9 mouse cellular contexts compared by ENCODE assay signal in the genomic region with DNA sequence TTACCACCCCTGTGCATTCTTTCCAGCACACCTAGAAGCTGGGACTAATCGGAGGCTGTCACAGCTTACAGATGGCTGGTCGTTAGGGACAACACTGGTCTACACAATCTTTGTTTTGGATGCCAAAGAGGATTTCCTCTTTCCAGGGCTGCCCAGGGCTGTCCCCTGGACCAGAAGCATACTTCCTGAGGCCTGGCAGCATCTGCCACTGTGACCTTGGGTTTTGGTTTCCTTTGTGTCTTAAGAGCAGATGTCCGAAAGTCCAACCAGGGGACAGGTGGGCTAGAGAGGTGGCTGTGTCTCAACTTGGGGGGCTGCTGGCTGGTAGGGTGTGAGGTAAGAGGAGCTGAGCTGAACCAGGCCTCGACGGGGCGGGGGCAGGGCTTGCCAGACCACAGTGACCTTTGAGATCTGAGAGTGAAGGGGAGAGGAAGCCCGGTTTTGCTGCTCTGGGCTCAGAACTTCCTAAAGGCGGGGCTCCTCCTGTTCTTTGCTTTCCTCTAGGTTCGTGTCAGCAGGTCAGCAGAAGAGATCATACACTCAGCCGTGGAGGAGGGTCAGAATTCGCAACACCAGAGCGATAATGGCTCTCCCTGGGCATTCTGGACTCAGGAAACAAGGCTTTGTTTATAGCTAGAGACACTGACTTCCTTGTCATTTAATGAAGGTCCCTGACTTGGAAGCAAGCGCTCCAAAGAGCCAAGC.
DNase-seq lines count a peak whose midpoint lies in the region; ATAC-seq lines count a peak whose summit lies in the region.
"Had no signal": no experiment of that assay in that cellular context is flagged by ENCODE, and none has a peak within 500 bp of the region (broad histone marks: within the 10 kb centered on the region; RNA-seq: fewer than 3 reads in every experiment).

No protein-coding gene starts in this region.

- no peaks in the 10 kb centered on the region; the same call in 1 of the 2 replicates for H3K9me3 ChIP-seq in embryonic facial prominence, embryonic 13.5 days
- H3K9me3 ChIP-seq: neural tube, embryonic 12.5 days had no signal

- peak; percentile 25 to 33 for DNase-seq in cerebellum, postnatal 10 days
- DNase-seq in heart, postnatal 10 days: peak; percentile 50 to 59
- peak; percentile 59 to 85 for DNase-seq in kidney, postnatal 25 days
- DNase-seq in layer of hippocampus, postnatal 25 days (ENCODE audit: extremely low spot score in 1 of 2, low spot score in 1 of 2): no peak
- DNase-seq in T-cell, adult 2 months (ENCODE audit: low spot score): no peak

- no peaks in the 10 kb centered on the region for H3K27me3 ChIP-seq in embryonic facial prominence, embryonic 13.5 days
- H3K27me3 ChIP-seq: neural tube, embryonic 12.5 days had no signal

- H3K4me3 ChIP-seq in embryonic facial prominence, embryonic 13.5 days: no peak overlapping the region
- H3K4me3 ChIP-seq: neural tube, embryonic 12.5 days had no signal

- intact Hi-C loops in heart, postnatal 10 days (cut with DNase I): loop anchor here (2.0 kb wide), 1 partner anchor 44 kb away; no protein-coding TSS in a partner anchor

- peak overlapping the region; percentile 51; the same call in 1 of the 2 replicates for H3K27ac ChIP-seq in embryonic facial prominence, embryonic 13.5 days
- H3K27ac ChIP-seq: neural tube, embryonic 12.5 days had no signal

- H3K4me1 ChIP-seq in embryonic facial prominence, embryonic 13.5 days: no peaks in the 10 kb centered on the region

- H3K4me2 ChIP-seq in embryonic facial prominence, embryonic 13.5 days: no peak overlapping the region
- H3K4me2 ChIP-seq: neural tube, embryonic 12.5 days had no signal

- H3K36me3 ChIP-seq in embryonic facial prominence, embryonic 13.5 days: no peaks in the 10 kb centered on the region
- H3K36me3 ChIP-seq: neural tube, embryonic 12.5 days had no signal

- 37% methylated on average over 13 of the region's 13 CpGs for whole genome bisulfite sequencing in embryonic facial prominence, embryonic 13.5 days

- no peak overlapping the region for H3K9ac ChIP-seq in embryonic facial prominence, embryonic 13.5 days
- H3K9ac ChIP-seq: neural tube, embryonic 12.5 days had no signal

- ATAC-seq in cerebellum, adult (ENCODE audit: insufficient number of reproducible peaks, low FRiP score, low TSS enrichment): no peak
- ATAC-seq in embryonic facial prominence, embryonic 13.5 days (ENCODE audit: insufficient number of reproducible peaks, insufficient read depth, low FRiP score, low TSS enrichment, low read depth): no peak
- peak; percentile 83 for ATAC-seq in megakaryocyte, adult 5-6 weeks (ENCODE audit: poor library complexity, severe bottlenecking)

Comparison
In these comparisons a context has a peak if more than half of its experiments do, and no peak if none do; other contexts are left out.
1. DNase-seq: peak in cerebellum, postnatal 10 days (2 of 2), heart, postnatal 10 days (2 of 2) and kidney, postnatal 25 days (2 of 2); none in layer of hippocampus, postnatal 25 days (0 of 2) and T-cell, adult 2 months (single experiment).